Mouse (Mus musculus): ENCODE measurements around the gene Hs3st3a1. TPM values are rescaled to one million over a fixed set of nuclear protein-coding genes. Genes with fewer than 3 reads are reported as not detected.

Gene Hs3st3a1
- polyA plus RNA-seq, 1 experiment from 2014 or later = 0.59 TPM

GRCm38 (mm10) chr11:64523993-64524570 lies 89.0 kb downstream of the Hs3st3a1 start:
- Histone ChIP-seq H3K4me1 (ENCODE audit: insufficient read depth) (no peaks in the 10 kb centered on the region), H3K4me3 (ENCODE audit: low read depth, low read length) (no peak overlapping the region), H3K9ac (no peak overlapping the region), H3K9me3 (ENCODE audit: low read depth, low read length) (no peaks in the 10 kb centered on the region), H3K27ac (ENCODE audit: low read depth) (no peak overlapping the region), H3K36me3 (ENCODE audit: insufficient read depth) (no peaks in the 10 kb centered on the region), H3K4me2 (no peak overlapping the region), H3K27me3 (ENCODE audit: insufficient read depth, low read length) (peaks cover 23% of the 10 kb centered on the region)
- TF ChIP-seq CTCF (IDR thresholded peaks at IDR 0.05; ENCODE audit: low read depth) = no peak
- DNase-seq (no peak), ATAC-seq (ENCODE audit: insufficient read depth) (no peak)
- 91% methylated on average over 8 of the region's 8 CpGs for WGBS

- no peak for DNase-seq
- H3K36me3 ChIP-seq (ENCODE audit: insufficient read depth) = no peaks in the 10 kb centered on the region
- ATAC-seq (ENCODE audit: insufficient read depth) = no peak
- no peak overlapping the region for H3K27ac ChIP-seq (ENCODE audit: low read depth)
- H3K9me3 ChIP-seq (ENCODE audit: low read depth, low read length) = no peaks in the 10 kb centered on the region
- no peak overlapping the region for H3K4me3 ChIP-seq (ENCODE audit: low read depth, low read length)
- H3K27me3 ChIP-seq (ENCODE audit: insufficient read depth, low read length) = no peaks in the 10 kb centered on the region
- WGBS = 91% methylated on average over 3 of the region's 3 CpGs
- no peak overlapping the region for H3K9ac ChIP-seq
- H3K4me2 ChIP-seq = no peak overlapping the region
- no peak for TF ChIP-seq CTCF (IDR thresholded peaks at IDR 0.05; ENCODE audit: low read depth)
- no peaks in the 10 kb centered on the region for H3K4me1 ChIP-seq (ENCODE audit: insufficient read depth)
These were observed 102.1 kb downstream of the Hs3st3a1 start for GRCm38 (mm10) chr11:64537230-64537629.

- no peaks in the 10 kb centered on the region for H3K27me3 ChIP-seq (ENCODE audit: insufficient read depth, low read length)
- H3K9me3 ChIP-seq (ENCODE audit: low read depth, low read length) = no peaks in the 10 kb centered on the region
- H3K4me2 ChIP-seq = no peak overlapping the region
- H3K4me3 ChIP-seq (ENCODE audit: low read depth, low read length) = no peak overlapping the region
- no peak overlapping the region for H3K27ac ChIP-seq (ENCODE audit: low read depth)
- no peak overlapping the region for H3K9ac ChIP-seq
- no peak for TF ChIP-seq CTCF (IDR thresholded peaks at IDR 0.05; ENCODE audit: low read depth)
- H3K36me3 ChIP-seq (ENCODE audit: insufficient read depth) = no peaks in the 10 kb centered on the region
- no peak for ATAC-seq (ENCODE audit: insufficient read depth)
- WGBS = 83% methylated on average over 9 of the region's 9 CpGs
- H3K4me1 ChIP-seq (ENCODE audit: insufficient read depth) = peaks cover 15% of the 10 kb centered on the region
- no peak for DNase-seq
These were observed 106.7 kb downstream of the Hs3st3a1 start for GRCm38 (mm10) chr11:64541866-64542265.

- Histone ChIP-seq H3K27ac (ENCODE audit: low read depth) (no peak overlapping the region), H3K9ac (no peak overlapping the region), H3K9me3 (ENCODE audit: low read depth, low read length) (no peaks in the 10 kb centered on the region), H3K27me3 (ENCODE audit: insufficient read depth, low read length) (no peaks in the 10 kb centered on the region), H3K36me3 (ENCODE audit: insufficient read depth) (no peaks in the 10 kb centered on the region), H3K4me2 (no peak overlapping the region), H3K4me1 (ENCODE audit: insufficient read depth) (peaks cover 15% of the 10 kb centered on the region), H3K4me3 (ENCODE audit: low read depth, low read length) (no peak overlapping the region)
- WGBS = 34% methylated on average over 6 of the region's 6 CpGs
- ATAC-seq (ENCODE audit: insufficient read depth) (no peak), DNase-seq (no peak)
- TF ChIP-seq CTCF (IDR thresholded peaks at IDR 0.05; ENCODE audit: low read depth) = no peak
These were observed 107.2 kb downstream of the Hs3st3a1 start for GRCm38 (mm10) chr11:64542335-64542734.

GRCm38 (mm10) chr11:64543181-64543641 lies 108.1 kb downstream of the Hs3st3a1 start:
- Histone ChIP-seq H3K27ac (ENCODE audit: low read depth) (no peak overlapping the region), H3K4me3 (ENCODE audit: low read depth, low read length) (no peak overlapping the region), H3K9ac (no peak overlapping the region), H3K4me1 (ENCODE audit: insufficient read depth) (peaks cover 15% of the 10 kb centered on the region), H3K27me3 (ENCODE audit: insufficient read depth, low read length) (no peaks in the 10 kb centered on the region), H3K4me2 (no peak overlapping the region), H3K9me3 (ENCODE audit: low read depth, low read length) (no peaks in the 10 kb centered on the region), H3K36me3 (ENCODE audit: insufficient read depth) (no peaks in the 10 kb centered on the region)
- TF ChIP-seq CTCF (IDR thresholded peaks at IDR 0.05; ENCODE audit: low read depth) = no peak
- 22% methylated on average over 9 of the region's 9 CpGs for WGBS
- peak; percentile 68 for ATAC-seq (ENCODE audit: insufficient read depth)
- peak; percentile 68 for DNase-seq

- no peaks in the 10 kb centered on the region for H3K9me3 ChIP-seq (ENCODE audit: low read depth, low read length)
- peak; percentile 50; the same call in 1 of the 2 replicates for ATAC-seq (ENCODE audit: insufficient read depth)
- H3K27ac ChIP-seq (ENCODE audit: low read depth) = no peak overlapping the region
- WGBS = 15% methylated on average over 5 of the region's 5 CpGs
- H3K4me3 ChIP-seq (ENCODE audit: low read depth, low read length) = no peak overlapping the region
- H3K36me3 ChIP-seq (ENCODE audit: insufficient read depth) = no peaks in the 10 kb centered on the region
- no peak overlapping the region for H3K4me2 ChIP-seq
- TF ChIP-seq CTCF (IDR thresholded peaks at IDR 0.05; ENCODE audit: low read depth) = no peak
- peaks cover 15% of the 10 kb centered on the region for H3K4me1 ChIP-seq (ENCODE audit: insufficient read depth)
- DNase-seq = peak; percentile 42
- H3K9ac ChIP-seq = no peak overlapping the region
- no peaks in the 10 kb centered on the region for H3K27me3 ChIP-seq (ENCODE audit: insufficient read depth, low read length)
These were observed 109.1 kb downstream of the Hs3st3a1 start for GRCm38 (mm10) chr11:64544236-64544635.

- Histone ChIP-seq H3K4me2 (no peak overlapping the region), H3K27me3 (ENCODE audit: insufficient read depth, low read length) (no peaks in the 10 kb centered on the region), H3K36me3 (ENCODE audit: insufficient read depth) (no peaks in the 10 kb centered on the region), H3K4me3 (ENCODE audit: low read depth, low read length) (no peak overlapping the region), H3K27ac (ENCODE audit: low read depth) (no peak overlapping the region; the same call in 1 of the 2 replicates), H3K9me3 (ENCODE audit: low read depth, low read length) (no peaks in the 10 kb centered on the region), H3K9ac (no peak overlapping the region), H3K4me1 (ENCODE audit: insufficient read depth) (peaks cover 5% of the 10 kb centered on the region)
- 18% methylated on average over 7 of the region's 7 CpGs for WGBS
- TF ChIP-seq CTCF (IDR thresholded peaks at IDR 0.05; ENCODE audit: low read depth) = no peak
- no peak for ATAC-seq (ENCODE audit: insufficient read depth)
- DNase-seq = peak; percentile 40
These were observed 114.2 kb downstream of the Hs3st3a1 start for GRCm38 (mm10) chr11:64549380-64549779.
